ENCODE assay signal across 16 mouse cellular contexts in genomic region chr11:94274206-94274867, GRCm38 (mm10). TPM values are rescaled to one million over a fixed set of nuclear protein-coding genes. Genes with fewer than 3 reads are reported as not detected.
DNase-seq lines count a peak whose midpoint lies in the region; ATAC-seq and TF ChIP-seq lines count a peak whose summit lies in the region.
"Had no signal": no experiment of that assay in that cellular context is flagged by ENCODE, and none has a peak within 500 bp of the region (broad histone marks: within the 10 kb centered on the region; RNA-seq: fewer than 3 reads in every experiment).

No protein-coding gene starts in this region.

- peak overlapping the region; percentile 25; the same call in 1 of the 2 replicates for H3K27ac ChIP-seq in CH12.LX (ENCODE audit: insufficient read depth, low read depth)
- H3K27ac ChIP-seq in embryonic facial prominence, embryonic 10.5 days (replicated peaks), result no peak overlapping the region; the same call in 1 of the 2 replicates
- H3K27ac ChIP-seq: embryonic facial prominence, embryonic 12.5 days; limb, embryonic 13.5 days; neural tube, embryonic 15.5 days had no signal

- peak; percentile 65 for TF ChIP-seq EP300 in CH12.LX (IDR thresholded peaks at IDR 0.05; ENCODE audit: low read length)

- H3K4me1 ChIP-seq in CH12.LX (ENCODE audit: control insufficient read depth in 1 of 2, insufficient read depth in 2 of 2), result peaks cover 19 to 47% of the 10 kb centered on the region in 2 experiments
- H3K4me1 ChIP-seq in embryonic facial prominence, embryonic 10.5 days, result peaks cover 14% of the 10 kb centered on the region

- TF ChIP-seq RAD21 in CH12.LX (IDR thresholded peaks at IDR 0.05; ENCODE audit: low read depth, low read length), result no peak

- in situ Hi-C loops in CH12.LX (cut with MboI; ENCODE audit: low pct_ligation_motif_present, low pct_unique_long_range_greater_than_20kb, low sequenced_read_pairs), result loop anchor here (5.0 to 25.0 kb wide), 3 partner anchors 37 to 312 kb away; partner anchors contain the start of genes Gm20390, Nme1 and Nme2

- dilution Hi-C loops in CH12.LX (cut with MboI; ENCODE audit: extremely low pct_ligation_motif_present, extremely low pct_unique_long_range_greater_than_20kb, low sequenced_read_pairs), result no loop called here

- DNase-seq in heart, adult 11 months, result peak; percentile 86
- DNase-seq in heart, adult 9 months (ENCODE audit: low spot score in 2 of 2), result no peak
- peak; percentile 53 for DNase-seq in CH12.LX (ENCODE audit: extremely low read depth)
- no peak for DNase-seq in layer of hippocampus, adult 18-20 months (ENCODE audit: low spot score in 2 of 2)
- no peak for DNase-seq in embryonic facial prominence, embryonic 10.5 days (ENCODE audit: low spot score)
- DNase-seq in testis, postnatal 14 days (ENCODE audit: low spot score), result no peak
- DNase-seq: midbrain, embryonic 14.5 days; thymus, postnatal 4 days had no signal

- H3K9me3 ChIP-seq in CH12.LX (replicated peaks; ENCODE audit: low read length), result no peaks in the 10 kb centered on the region
- no peaks in the 10 kb centered on the region for H3K9me3 ChIP-seq in embryonic facial prominence, embryonic 10.5 days
- H3K9me3 ChIP-seq: embryonic facial prominence, embryonic 12.5 days; limb, embryonic 13.5 days; neural tube, embryonic 15.5 days had no signal

- H3K36me3 ChIP-seq in CH12.LX (replicated peaks in 1 of 2; ENCODE audit: control insufficient read depth in 1 of 2, insufficient read depth in 1 of 2, low read length in 1 of 2), result no peaks in the 10 kb centered on the region
- no peaks in the 10 kb centered on the region for H3K36me3 ChIP-seq in embryonic facial prominence, embryonic 10.5 days (replicated peaks)
- H3K36me3 ChIP-seq: embryonic facial prominence, embryonic 12.5 days; limb, embryonic 13.5 days; neural tube, embryonic 15.5 days had no signal

- H3K4me3 ChIP-seq in CH12.LX (replicated peaks in 1 of 3; ENCODE audit: low read depth in 2 of 3, low read length in 2 of 3, poor library complexity in 1 of 3), result peak overlapping the region in 1 of 3 experiments; percentile 9
- H3K4me3 ChIP-seq in embryonic facial prominence, embryonic 10.5 days, result no peak overlapping the region
- H3K4me3 ChIP-seq: embryonic facial prominence, embryonic 12.5 days; limb, embryonic 13.5 days; neural tube, embryonic 15.5 days had no signal

- H3K27me3 ChIP-seq in CH12.LX (replicated peaks), result no peaks in the 10 kb centered on the region
- H3K27me3 ChIP-seq in embryonic facial prominence, embryonic 10.5 days (replicated peaks; ENCODE audit: low read depth, poor library complexity, severe bottlenecking), result peaks cover 12% of the 10 kb centered on the region; the same call in 1 of the 2 replicates
- H3K27me3 ChIP-seq: embryonic facial prominence, embryonic 12.5 days; limb, embryonic 13.5 days; neural tube, embryonic 15.5 days had no signal

- TF ChIP-seq CTCF in CH12.LX (conservative IDR thresholded peaks at IDR 0.05 in 1 of 2, IDR thresholded peaks at IDR 0.05 in 1 of 2; ENCODE audit: low read depth in 2 of 2, low read length in 2 of 2), result no peak

- peak overlapping the region; percentile 35 for H3K9ac ChIP-seq in CH12.LX (ENCODE audit: insufficient read depth, low read depth)
- H3K9ac ChIP-seq: embryonic facial prominence, embryonic 12.5 days; limb, embryonic 13.5 days; neural tube, embryonic 15.5 days had no signal

- no peak overlapping the region for H3K4me2 ChIP-seq in CH12.LX (ENCODE audit: insufficient read depth, low read depth, poor library complexity, severe bottlenecking)
- H3K4me2 ChIP-seq: embryonic facial prominence, embryonic 12.5 days; limb, embryonic 13.5 days; neural tube, embryonic 15.5 days had no signal

- peak; percentile 5; the same call in 1 of the 2 replicates for TF ChIP-seq POLR2A in CH12.LX (IDR thresholded peaks at IDR 0.05; ENCODE audit: low read depth, low read length)

- WGBS in embryonic facial prominence, embryonic 10.5 days, result 92% methylated on average over 10 of the region's 10 CpGs

- no peaks in the 10 kb centered on the region for H3K79me2 ChIP-seq in CH12.LX (replicated peaks; ENCODE audit: control insufficient read depth, extremely low read depth, insufficient read depth, poor library complexity, severe bottlenecking)

- peak; percentile 58 for ATAC-seq in erythroid progenitor cell, adult 5-6 weeks (replicated peaks; ENCODE audit: low FRiP score, poor library complexity, severe bottlenecking)
- ATAC-seq in megakaryocyte progenitor cell, adult 5-6 weeks (replicated peaks; ENCODE audit: poor library complexity), result peak; percentile 59

TF ChIP-seq in CH12.LX, 34 proteins besides CTCF, POLR2A, EP300 and RAD21:
- no peak; the same call in 1 of the 2 replicates for TF ChIP-seq CHD2 (IDR thresholded peaks at IDR 0.05; ENCODE audit: low read length)
- TF ChIP-seq PAX5 (IDR thresholded peaks at IDR 0.05; ENCODE audit: low read length), result no peak
- peak; percentile 67 for TF ChIP-seq IRF4 (IDR thresholded peaks at IDR 0.05; ENCODE audit: low read depth, low read length)
- TF ChIP-seq MAZ (IDR thresholded peaks at IDR 0.05; ENCODE audit: low read depth, low read length), result peak; percentile 81
- no peak for TF ChIP-seq E2F4 (IDR thresholded peaks at IDR 0.05; ENCODE audit: insufficient replicate concordance, low read depth, low read length)
- peak; percentile 80 for TF ChIP-seq TCF12 (IDR thresholded peaks at IDR 0.05; ENCODE audit: low read depth, low read length)
- no peak for TF ChIP-seq ZC3H11A (IDR thresholded peaks at IDR 0.05; ENCODE audit: low read depth, low read length)
- TF ChIP-seq NELFE (IDR thresholded peaks at IDR 0.05; ENCODE audit: low read depth, low read length), result no peak
- TF ChIP-seq NRF1 (IDR thresholded peaks at IDR 0.05; ENCODE audit: low read depth, low read length), result peak; percentile 40; the same call in 1 of the 2 replicates
- TF ChIP-seq ZKSCAN1 (IDR thresholded peaks at IDR 0.05; ENCODE audit: borderline replicate concordance, low read depth, low read length), result no peak
- no peak; the same call in 1 of the 2 replicates for TF ChIP-seq MAX (IDR thresholded peaks at IDR 0.05; ENCODE audit: low read length)
- peak; percentile 38; the same call in 1 of the 2 replicates for TF ChIP-seq MEF2A (IDR thresholded peaks at IDR 0.05; ENCODE audit: borderline replicate concordance, low read depth, low read length)
- TF ChIP-seq RCOR1 (conservative IDR thresholded peaks at IDR 0.05; ENCODE audit: low read depth, low read length), result peak; percentile 81; the same call in 1 of the 2 replicates
- TF ChIP-seq CHD1 (IDR thresholded peaks at IDR 0.05; ENCODE audit: low read depth, low read length), result peak; percentile 99

RNA-seq across cellular contexts. Expression of gene Gm21885, which starts 7.3 kb away (rescaled TPM):
- total RNA-seq in CH12.LX (2012; rRNA removed) (0.21 and 0.55 TPM in 2 replicates), CH12.LX (2014; rRNA removed) (not detected in 2 replicates)
- polyA plus RNA-seq in CH12.LX (2012; ENCODE audit: insufficient read length, low read depth), result 0.30 and 0.33 TPM in 2 replicates
- total RNA-seq in erythroid progenitor cell, adult 5-6 weeks (2015; ENCODE audit: low replicate concordance), result not detected in 2 replicates
- not detected in 2 replicates for total RNA-seq in erythroid progenitor cell, adult 5-6 weeks (2017; ENCODE audit: low replicate concordance)
- total RNA-seq in megakaryocyte progenitor cell, adult 5-6 weeks (2015), result not detected in 2 replicates
- total RNA-seq in megakaryocyte progenitor cell, adult 5-6 weeks (2017), result not detected in 2 replicates
- not detected for total RNA-seq in layer of hippocampus, adult 18-20 months (2021)
- polyA plus RNA-seq in embryonic facial prominence, embryonic 10.5 days (2016; fragmentation: Nextera tagmentation; extraction: Ambion mirVana), result 0.39 TPM in 1 of 2 replicates, not detected in the other
- total RNA-seq: layer of hippocampus, adult 8-10 months had no signal
- polyA plus RNA-seq: C2C12; embryonic facial prominence, embryonic 12.5 days; neural tube, embryonic 15.5 days; spleen, adult 2 months had no signal

RNA-seq across cellular contexts. Expression of gene Wfikkn2, which starts 28.5 kb away (rescaled TPM):
- total RNA-seq in CH12.LX (2012; rRNA removed), result 0.04 and 0.08 TPM in 2 replicates
- total RNA-seq in CH12.LX (2014; rRNA removed), result 0.08 TPM in 1 of 2 replicates, not detected in the other
- polyA plus RNA-seq in CH12.LX (2012; ENCODE audit: insufficient read length, low read depth), result 0.10 and 0.11 TPM in 2 replicates
- total RNA-seq in erythroid progenitor cell, adult 5-6 weeks (2015; ENCODE audit: low replicate concordance), result 0.42 TPM in 1 of 2 replicates, not detected in the other
- total RNA-seq in erythroid progenitor cell, adult 5-6 weeks (2017; ENCODE audit: low replicate concordance), result 0.51 and 0.53 TPM in 2 replicates
- total RNA-seq in megakaryocyte progenitor cell, adult 5-6 weeks (2015), result 0.52 TPM in 1 of 2 replicates, not detected in the other
- 0.21 and 0.27 TPM in 2 replicates for total RNA-seq in megakaryocyte progenitor cell, adult 5-6 weeks (2017)
- under 1 TPM; 0.68 to 0.77 TPM for total RNA-seq in layer of hippocampus, adult 18-20 months (2021)
- 1.1 and 2.4 TPM in 2 replicates for polyA plus RNA-seq in embryonic facial prominence, embryonic 10.5 days (2016; fragmentation: Nextera tagmentation; extraction: Ambion mirVana)

RNA-seq across cellular contexts. Expression of gene Luc7l3, which starts 47.5 kb away (rescaled TPM):
- total RNA-seq in CH12.LX (2012; rRNA removed) (57.7 and 82.3 TPM in 2 replicates), CH12.LX (2014; rRNA removed) (69.8 and 82.2 TPM in 2 replicates)
- 246 and 318 TPM in 2 replicates for polyA plus RNA-seq in CH12.LX (2012; ENCODE audit: insufficient read length, low read depth)
- total RNA-seq in erythroid progenitor cell, adult 5-6 weeks (2015; ENCODE audit: low replicate concordance), result 261 and 280 TPM in 2 replicates
- total RNA-seq in erythroid progenitor cell, adult 5-6 weeks (2017; ENCODE audit: low replicate concordance), result 596 and 607 TPM in 2 replicates
- total RNA-seq in megakaryocyte progenitor cell, adult 5-6 weeks (2015), result 160 and 188 TPM in 2 replicates
- 289 and 470 TPM in 2 replicates for total RNA-seq in megakaryocyte progenitor cell, adult 5-6 weeks (2017)
- 100 to 1,000 TPM; 110 to 118 TPM for total RNA-seq in layer of hippocampus, adult 18-20 months (2021)
- 104 and 117 TPM in 2 replicates for polyA plus RNA-seq in embryonic facial prominence, embryonic 10.5 days (2016; fragmentation: Nextera tagmentation; extraction: Ambion mirVana)

RNA-seq across cellular contexts. Expression of gene Ankrd40, which starts 53.5 kb away (rescaled TPM):
- 55.7 and 56.0 TPM in 2 replicates for total RNA-seq in CH12.LX (2012; rRNA removed)
- 62.0 and 64.5 TPM in 2 replicates for total RNA-seq in CH12.LX (2014; rRNA removed)
- 97.4 and 98.8 TPM in 2 replicates for polyA plus RNA-seq in CH12.LX (2012; ENCODE audit: insufficient read length, low read depth)
- 12.2 and 39.6 TPM in 2 replicates for total RNA-seq in erythroid progenitor cell, adult 5-6 weeks (2015; ENCODE audit: low replicate concordance)
- 22.2 and 28.6 TPM in 2 replicates for total RNA-seq in erythroid progenitor cell, adult 5-6 weeks (2017; ENCODE audit: low replicate concordance)
- 18.8 and 21.7 TPM in 2 replicates for total RNA-seq in megakaryocyte progenitor cell, adult 5-6 weeks (2015)
- total RNA-seq in megakaryocyte progenitor cell, adult 5-6 weeks (2017), result 59.6 and 77.8 TPM in 2 replicates
- total RNA-seq in layer of hippocampus, adult 18-20 months (2021), result 100 to 1,000 TPM; 116 to 121 TPM
- polyA plus RNA-seq in embryonic facial prominence, embryonic 10.5 days (2016; fragmentation: Nextera tagmentation; extraction: Ambion mirVana), result 14.8 and 15.3 TPM in 2 replicates

Comparison
In these comparisons a context has a peak if more than half of its experiments do, and no peak if none do; other contexts are left out.
1. DNase-seq: peak in heart, adult 11 months (single experiment) and CH12.LX (single experiment); none in heart, adult 9 months (0 of 2), layer of hippocampus, adult 18-20 months (0 of 2), embryonic facial prominence, embryonic 10.5 days (single experiment) and testis, postnatal 14 days (single experiment).